In the genomic region with DNA sequence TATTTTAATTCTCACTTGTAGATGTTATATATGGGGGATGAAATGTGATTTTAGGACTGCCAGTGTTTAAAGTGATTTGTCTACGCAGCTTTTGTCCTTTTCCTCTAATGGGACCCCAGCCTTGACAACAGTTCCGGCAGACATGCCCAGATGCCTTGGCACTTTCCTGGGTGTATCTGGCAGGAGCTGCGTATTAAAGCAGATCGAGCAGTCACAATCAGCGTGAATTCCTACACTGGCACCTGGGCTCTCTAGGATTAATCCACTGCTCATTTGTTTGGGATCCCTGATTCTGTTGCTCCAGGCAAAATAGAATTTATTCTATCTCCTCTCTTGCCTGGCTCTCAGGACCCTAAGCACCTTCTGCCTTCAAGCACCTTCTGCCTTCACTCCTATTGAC, we compare ENCODE assay signal across 19 mouse cellular contexts.
"Had no signal": no experiment of that assay in that cellular context is flagged by ENCODE, and none has a peak within 500 bp of the region (broad histone marks: within the 10 kb centered on the region; RNA-seq: fewer than 3 reads in every experiment).

No protein-coding gene starts in this region.

- DNase-seq: kidney, adult 9 months; kidney, postnatal 14 days; kidney, postnatal 4 days; layer of hippocampus, postnatal 36 days; liver; lung, adult 18-20 months; lung, postnatal 10 days; lung, postnatal 36 days; thymus, adult 18-20 months; thymus, postnatal 36 days had no signal

- H3K4me2 ChIP-seq: limb, embryonic 13.5 days; liver, embryonic 12.5 days; liver, embryonic 15.5 days; lung, embryonic 15.5 days had no signal

- H3K27me3 ChIP-seq: limb, embryonic 13.5 days; liver, embryonic 12.5 days; liver, embryonic 15.5 days; lung, embryonic 15.5 days; megakaryocyte, embryonic 14.5 days had no signal

- H3K27ac ChIP-seq: left cerebral cortex, adult 2 months; limb, embryonic 10.5 days; limb, embryonic 13.5 days; liver, embryonic 12.5 days; liver, embryonic 15.5 days; lung, embryonic 15.5 days; midbrain, embryonic 10.5 days had no signal

- H3K36me3 ChIP-seq: limb, embryonic 10.5 days; limb, embryonic 13.5 days; liver, embryonic 12.5 days; liver, embryonic 15.5 days; lung, embryonic 15.5 days; midbrain, embryonic 10.5 days had no signal

- H3K9ac ChIP-seq: limb, embryonic 13.5 days; liver, embryonic 12.5 days; liver, embryonic 15.5 days; lung, embryonic 15.5 days had no signal

- H3K4me1 ChIP-seq: limb, embryonic 10.5 days; limb, embryonic 13.5 days; liver, embryonic 12.5 days; liver, embryonic 15.5 days; lung, embryonic 15.5 days; megakaryocyte, embryonic 14.5 days had no signal

- H3K4me3 ChIP-seq: left cerebral cortex, adult 2 months; limb, embryonic 10.5 days; limb, embryonic 13.5 days; liver, embryonic 12.5 days; liver, embryonic 15.5 days; lung, embryonic 15.5 days; megakaryocyte, embryonic 14.5 days; midbrain, embryonic 10.5 days had no signal

- H3K9me3 ChIP-seq: limb, embryonic 10.5 days; limb, embryonic 13.5 days; liver, embryonic 12.5 days; liver, embryonic 15.5 days; lung, embryonic 15.5 days; midbrain, embryonic 10.5 days had no signal

- ATAC-seq: liver, embryonic 12.5 days; midbrain, embryonic 16.5 days had no signal
